Mouse (Mus musculus) stomach, embryonic 14.5 days (tissue): ENCODE results near the gene Zfp628. TPM values are rescaled to one million over a fixed set of nuclear protein-coding genes. Genes with fewer than 3 reads are reported as not detected.

Experiments
- ATAC-seq: fragments of 200-750 bp; cut with Nextera tagmentation; 2 replicates; pipeline ENCODE4 v1.8.0; 2017; ENCODE audit warnings: low read depth, moderate TSS enrichment; ENCODE audit not compliant: insufficient number of reproducible peaks, insufficient read depth, low FRiP score
- H3K27ac ChIP-seq: fragments of 300-500 bp; sonication (generic); 2 replicates; pipeline ENCODE4 v1.5.1; 2014; ENCODE audit warnings: mild to moderate bottlenecking, low read length, moderate library complexity, mixed read lengths
- H3K27me3 ChIP-seq: fragments of 300-500 bp; sonication (generic); 2 replicates; pipeline ENCODE4 v1.6.1; 2014; ENCODE audit warnings: low read length, control low read depth, mixed read lengths; ENCODE audit not compliant: control insufficient read depth, insufficient read depth
- H3K36me3 ChIP-seq: fragments of 300-500 bp; sonication (generic); 2 replicates; pipeline ENCODE4 v1.6.1; 2014; ENCODE audit warnings: mild to moderate bottlenecking, control low read depth, low read length, moderate library complexity, mixed read lengths; ENCODE audit not compliant: control insufficient read depth, insufficient read depth
- H3K4me1 ChIP-seq: fragments of 300-500 bp; sonication (generic); 2 replicates; pipeline ENCODE4 v1.6.1; 2014; ENCODE audit warnings: low read length, control low read depth, mixed read lengths; ENCODE audit not compliant: control insufficient read depth, insufficient read depth
- H3K4me2 ChIP-seq: fragments of 300-500 bp; sonication (generic); replicated peaks from 2 replicates; pipeline ENCODE4 v1.6.1; 2014; ENCODE audit warnings: low read depth, low read length, control low read depth
- H3K4me3 ChIP-seq: fragments of 300-500 bp; sonication (generic); 2 replicates; pipeline ENCODE4 v1.5.1; 2014; ENCODE audit warnings: low read depth, low read length, control low read depth
- H3K9ac ChIP-seq: fragments of 300-500 bp; sonication (generic); replicated peaks from 2 replicates; pipeline ENCODE4 v1.6.1; 2014; ENCODE audit warnings: low read depth, mild to moderate bottlenecking, control low read depth, low read length, moderate library complexity, mixed read lengths
- H3K9me3 ChIP-seq: fragments of 300-500 bp; sonication (generic); 2 replicates; pipeline ENCODE4 v1.6.1; 2016; ENCODE audit warnings: low read depth, low read length, control low read depth; ENCODE audit not compliant: control insufficient read depth
- WGBS: fragments of 180-500 bp; shearing (Covaris S2); extraction: QIAGEN DNeasy Blood & Tissue Kit; methylation state at CpG from one replicate; pipeline ENCODE4 v1.1.7; 2014; 5-methylcytosine and 5-hydroxymethylcytosine counted together
- polyA plus RNA-seq: library from polyadenylated mRNA; unstranded; fragments of >200 nt; fragmentation: Nextera tagmentation; extraction: Ambion mirVana; gene quantifications from 2 replicates; pipeline ENCODE4 v1.2.1, GENCODE M21; 2014

The Zfp628 gene
- polyA plus RNA-seq, 1 experiment from 2014 or later, result 4.5 TPM

DNA sequence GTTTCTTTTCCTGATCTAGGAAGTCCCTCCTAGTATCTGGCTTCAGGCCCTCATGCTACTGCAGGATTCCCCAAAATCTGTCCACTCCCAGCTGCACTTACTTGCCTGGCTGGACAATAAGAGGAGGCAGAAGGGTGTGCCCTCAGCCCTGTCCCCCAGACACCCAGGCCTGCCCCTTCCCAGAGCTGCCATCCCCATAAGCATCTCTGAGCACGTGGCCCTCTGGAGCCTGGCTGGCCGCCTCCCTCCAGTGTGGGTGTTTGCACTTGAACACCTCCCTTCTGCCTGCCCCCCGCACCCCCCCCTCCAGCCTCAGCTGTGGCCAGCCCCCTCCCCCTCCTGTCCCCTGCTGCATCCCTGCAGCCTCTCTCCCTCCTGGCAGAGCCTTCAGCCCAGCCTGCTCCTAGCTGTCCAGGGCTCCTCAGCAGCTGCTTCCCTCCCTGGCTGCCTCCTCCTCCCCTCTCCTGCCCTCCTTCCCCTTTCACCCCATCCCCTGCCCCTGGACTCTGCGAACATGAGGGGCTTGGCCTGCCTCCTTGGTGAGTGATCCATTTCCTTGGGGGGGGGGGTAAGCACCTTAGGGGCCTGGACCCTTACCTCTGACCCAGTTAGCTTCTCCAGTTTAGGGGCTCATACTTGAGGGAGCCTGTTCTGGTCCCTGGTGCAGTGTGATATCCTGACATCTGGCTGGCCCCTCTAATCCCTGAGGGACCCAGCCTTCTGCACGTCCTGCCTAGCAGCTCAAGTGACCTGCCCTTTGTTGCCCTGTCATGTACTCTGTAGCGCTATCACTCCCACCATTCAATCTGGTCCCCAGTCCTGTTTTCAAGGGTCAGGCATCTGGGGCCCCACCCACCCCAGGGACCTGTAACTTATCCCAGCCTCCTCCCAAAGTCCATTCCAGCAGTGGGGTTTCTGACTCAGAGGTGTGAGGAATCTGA, 10.7 kb downstream of the Zfp628 start, which contains the start of gene Ssc5d:
Ssc5d (plus strand) TSS at position 345 of the 941 bp plus-strand sequence.
- peaks cover 9% of the 10 kb centered on the region; the same call in 1 of the 2 replicates for H3K36me3 ChIP-seq
- peak; percentile 38 for ATAC-seq
- H3K27ac ChIP-seq, result peak within 1 kb of the TSS; percentile 90
- no peaks in the 10 kb centered on the region for H3K9me3 ChIP-seq
- H3K27me3 ChIP-seq, result no peaks in the 10 kb centered on the region
- H3K4me3 ChIP-seq, result no peak within 1 kb of the TSS
- H3K4me1 ChIP-seq, result peaks cover 52% of the 10 kb centered on the region
- peak within 1 kb of the TSS; percentile 19 for H3K4me2 ChIP-seq
- no peak within 1 kb of the TSS for H3K9ac ChIP-seq
- whole genome bisulfite sequencing, result 10% methylated on average over 6 of the region's 6 CpGs

DNA sequence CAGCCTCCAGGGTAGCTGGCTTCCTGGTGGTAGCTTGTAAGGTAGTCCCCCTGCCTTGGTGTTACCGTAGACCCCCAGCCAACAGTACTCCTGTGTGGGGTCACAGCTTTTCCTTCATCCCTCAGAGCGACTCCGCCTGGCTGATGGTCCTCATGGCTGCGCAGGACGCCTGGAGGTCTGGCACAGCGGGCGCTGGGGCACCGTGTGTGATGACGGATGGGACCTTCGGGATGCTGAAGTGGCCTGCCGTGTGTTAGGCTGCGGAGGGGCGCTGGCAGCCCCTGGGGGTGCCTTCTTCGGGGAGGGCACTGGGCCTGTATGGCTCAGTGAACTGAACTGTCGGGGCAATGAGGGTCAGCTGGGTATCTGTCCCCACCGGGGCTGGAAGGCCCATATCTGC, 11.8 kb downstream of the Zfp628 start:
- no peaks in the 10 kb centered on the region for H3K36me3 ChIP-seq
- no peak overlapping the region for H3K27ac ChIP-seq
- 68% methylated on average over 16 of the region's 16 CpGs for WGBS
- no peaks in the 10 kb centered on the region for H3K9me3 ChIP-seq
- no peak for ATAC-seq
- no peak overlapping the region for H3K4me3 ChIP-seq
- H3K27me3 ChIP-seq, result no peaks in the 10 kb centered on the region
- H3K4me1 ChIP-seq, result peaks cover 47% of the 10 kb centered on the region
- no peak overlapping the region for H3K4me2 ChIP-seq
- H3K9ac ChIP-seq, result no peak overlapping the region

DNA sequence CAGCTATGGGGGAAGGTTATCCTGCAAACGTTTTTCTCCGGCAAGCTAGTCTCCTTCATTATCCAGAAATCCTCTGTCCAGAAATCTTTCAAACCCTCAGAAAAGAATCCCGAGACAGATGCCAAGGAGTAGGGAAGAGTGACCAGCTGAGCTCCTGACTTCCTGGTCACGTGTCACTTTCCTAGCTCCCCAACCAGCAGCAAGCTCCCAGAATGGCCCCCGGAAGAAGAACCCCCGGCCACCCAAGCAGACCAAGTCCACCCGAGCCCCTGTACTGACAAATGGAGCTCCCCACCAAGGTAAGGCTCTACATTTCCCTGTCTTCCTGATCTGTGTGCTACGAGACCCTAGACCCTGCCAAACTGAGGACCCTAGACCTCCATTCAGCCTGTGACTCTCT, 12.7 kb downstream of the Zfp628 start:
- H3K27me3 ChIP-seq, result no peaks in the 10 kb centered on the region
- no peaks in the 10 kb centered on the region for H3K36me3 ChIP-seq
- H3K4me2 ChIP-seq, result no peak overlapping the region
- no peaks in the 10 kb centered on the region for H3K9me3 ChIP-seq
- ATAC-seq, result no peak
- H3K27ac ChIP-seq, result no peak overlapping the region
- H3K4me1 ChIP-seq, result peaks cover 42% of the 10 kb centered on the region
- H3K9ac ChIP-seq, result no peak overlapping the region
- 52% methylated on average over 8 of the region's 8 CpGs for WGBS
- no peak overlapping the region for H3K4me3 ChIP-seq

DNA sequence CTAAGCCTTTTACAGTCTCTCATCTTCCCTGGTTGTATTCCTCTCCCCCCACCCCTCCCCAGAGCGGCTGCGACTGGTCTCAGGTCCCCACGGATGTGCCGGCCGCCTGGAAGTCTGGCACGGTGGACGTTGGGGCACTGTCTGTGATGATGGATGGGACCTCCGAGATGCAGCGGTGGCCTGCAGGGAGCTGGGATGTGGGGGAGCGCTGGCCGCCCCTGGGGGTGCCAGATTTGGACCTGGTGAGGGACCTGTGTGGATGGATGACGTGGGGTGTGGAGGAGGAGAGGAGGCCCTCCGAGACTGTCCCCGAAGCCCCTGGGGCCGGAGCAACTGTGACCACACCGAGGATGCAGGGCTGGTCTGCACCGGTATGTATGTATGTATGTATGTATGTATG, 13.3 kb downstream of the Zfp628 start:
- H3K27me3 ChIP-seq, result no peaks in the 10 kb centered on the region
- H3K27ac ChIP-seq, result no peak overlapping the region
- no peaks in the 10 kb centered on the region for H3K9me3 ChIP-seq
- no peak for ATAC-seq
- H3K9ac ChIP-seq, result no peak overlapping the region
- H3K4me3 ChIP-seq, result no peak overlapping the region
- 53% methylated on average over 17 of the region's 17 CpGs for WGBS
- H3K36me3 ChIP-seq, result no peaks in the 10 kb centered on the region
- peaks cover 36% of the 10 kb centered on the region for H3K4me1 ChIP-seq
- no peak overlapping the region for H3K4me2 ChIP-seq

DNA sequence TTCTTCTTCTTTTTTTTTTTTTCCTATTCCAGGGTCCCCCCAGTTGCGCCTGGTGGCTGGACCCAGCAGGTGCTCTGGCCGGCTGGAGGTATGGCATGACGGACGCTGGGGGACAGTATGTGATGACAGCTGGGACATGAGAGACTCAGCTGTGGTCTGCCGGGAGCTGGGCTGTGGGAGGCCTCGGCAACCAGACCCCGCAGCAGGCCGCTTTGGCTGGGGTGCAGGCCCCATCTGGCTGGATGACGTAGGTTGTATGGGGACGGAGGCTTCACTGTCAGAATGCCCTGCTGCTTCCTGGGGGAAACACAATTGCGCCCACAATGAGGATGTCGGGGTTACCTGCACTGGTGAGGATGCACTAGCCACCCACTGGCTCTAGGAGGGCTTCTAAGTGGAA, 18.1 kb downstream of the Zfp628 start:
- Histone ChIP-seq H3K4me2 (no peak overlapping the region), H3K9me3 (peaks cover 2% of the 10 kb centered on the region; the same call in 1 of the 2 replicates), H3K4me1 (peaks cover 1% of the 10 kb centered on the region; the same call in 1 of the 2 replicates), H3K27ac (no peak overlapping the region), H3K27me3 (no peaks in the 10 kb centered on the region), H3K4me3 (no peak overlapping the region), H3K9ac (no peak overlapping the region), H3K36me3 (no peaks in the 10 kb centered on the region)
- 82% methylated on average over 12 of the region's 12 CpGs for WGBS
- ATAC-seq, result no peak

DNA sequence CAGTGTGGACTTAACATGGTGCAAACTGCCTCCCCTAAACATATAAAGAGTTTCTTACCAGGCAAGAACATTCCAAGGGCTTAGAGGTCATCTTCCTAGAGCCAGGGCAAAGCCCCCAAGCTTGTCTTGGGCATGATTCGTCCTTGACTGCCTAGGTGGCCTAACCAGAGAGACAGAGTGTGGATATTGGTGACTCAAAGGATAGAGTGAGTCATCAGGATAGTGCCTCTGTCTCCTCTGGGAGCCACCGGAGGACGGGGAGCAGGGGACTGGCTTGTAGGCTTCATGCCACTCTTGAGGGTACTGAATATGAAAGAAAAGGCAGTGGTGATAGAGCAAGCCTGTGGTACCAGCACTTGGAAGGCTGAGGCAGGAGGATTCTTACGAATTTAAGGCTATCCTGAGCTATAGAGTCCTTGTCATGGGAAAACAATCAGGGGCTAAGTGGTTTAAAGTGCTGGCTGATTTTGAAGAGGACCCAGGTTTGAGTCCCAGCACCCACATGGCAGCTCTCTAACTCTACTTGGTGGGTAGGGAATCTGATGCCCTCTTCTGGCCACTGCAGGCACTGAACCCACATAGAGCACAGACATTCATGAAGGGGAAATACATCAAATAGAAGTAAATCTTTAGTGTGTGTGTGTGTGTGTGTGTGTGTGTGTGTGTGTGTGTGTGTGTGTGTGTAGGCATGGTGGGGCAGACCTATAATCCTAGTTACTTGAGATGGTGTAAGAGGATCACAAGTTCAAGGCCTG, 19.3 kb downstream of the Zfp628 start:
- Histone ChIP-seq H3K9me3 (peaks cover 2% of the 10 kb centered on the region; the same call in 1 of the 2 replicates), H3K36me3 (no peaks in the 10 kb centered on the region), H3K27me3 (no peaks in the 10 kb centered on the region), H3K27ac (no peak overlapping the region), H3K9ac (no peak overlapping the region), H3K4me1 (no peaks in the 10 kb centered on the region), H3K4me3 (no peak overlapping the region), H3K4me2 (no peak overlapping the region)
- 80% methylated on average over 4 of the region's 4 CpGs for WGBS
- ATAC-seq, result no peak

DNA sequence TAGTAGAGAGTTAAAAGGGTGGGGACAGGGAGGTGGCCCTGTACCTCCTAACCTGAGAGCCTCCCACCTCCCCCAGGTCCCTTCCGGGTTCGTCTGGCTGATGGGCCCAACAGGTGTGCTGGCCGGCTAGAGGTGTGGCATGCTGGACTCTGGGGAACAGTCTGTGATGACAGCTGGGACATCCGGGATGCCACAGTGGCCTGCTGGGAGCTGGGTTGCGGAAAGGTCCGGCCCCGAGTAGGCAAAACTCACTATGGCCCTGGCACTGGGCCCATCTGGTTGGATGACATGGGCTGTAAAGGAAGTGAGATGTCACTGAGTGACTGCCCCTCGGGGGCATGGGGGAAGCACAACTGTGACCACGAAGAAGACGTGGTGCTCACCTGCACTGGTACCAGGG, 21.8 kb downstream of the Zfp628 start:
- WGBS, result 76% methylated on average over 10 of the region's 10 CpGs
- no peak overlapping the region for H3K4me2 ChIP-seq
- H3K9me3 ChIP-seq, result peaks cover 2% of the 10 kb centered on the region; the same call in 1 of the 2 replicates
- H3K4me1 ChIP-seq, result no peaks in the 10 kb centered on the region
- H3K27me3 ChIP-seq, result no peaks in the 10 kb centered on the region
- H3K36me3 ChIP-seq, result no peaks in the 10 kb centered on the region
- no peak overlapping the region for H3K27ac ChIP-seq
- H3K9ac ChIP-seq, result no peak overlapping the region
- H3K4me3 ChIP-seq, result no peak overlapping the region
- ATAC-seq, result no peak

DNA sequence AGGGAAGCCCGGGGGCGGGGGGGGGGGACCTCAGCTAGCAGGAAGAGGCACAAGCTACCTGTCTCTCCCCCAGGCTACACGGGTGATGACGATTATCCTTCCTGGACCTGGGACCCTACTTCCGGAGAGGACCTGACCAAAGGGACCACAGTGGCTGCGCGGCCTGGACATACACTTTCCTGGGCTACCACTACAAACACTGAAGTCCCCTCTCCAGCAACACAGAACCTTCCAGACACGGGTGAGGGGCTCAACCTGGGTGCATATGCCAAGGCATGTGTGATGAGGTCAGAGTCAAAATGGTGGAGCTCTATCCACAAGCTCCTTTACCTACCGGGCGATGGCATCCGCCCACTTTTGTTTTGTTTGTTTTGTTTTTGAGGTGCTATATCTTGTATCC, 22.4 kb downstream of the Zfp628 start:
- 75% methylated on average over 11 of the region's 11 CpGs for WGBS
- no peak overlapping the region for H3K4me3 ChIP-seq
- H3K27ac ChIP-seq, result no peak overlapping the region
- H3K9ac ChIP-seq, result no peak overlapping the region
- ATAC-seq, result no peak
- no peak overlapping the region for H3K4me2 ChIP-seq
- H3K27me3 ChIP-seq, result no peaks in the 10 kb centered on the region
- no peaks in the 10 kb centered on the region for H3K4me1 ChIP-seq
- no peaks in the 10 kb centered on the region for H3K36me3 ChIP-seq
- H3K9me3 ChIP-seq, result peaks cover 2% of the 10 kb centered on the region; the same call in 1 of the 2 replicates
